Mouse (Mus musculus): ENCODE data around the gene Rnaseh2a.
A peak's percentile ranks its signal among the peaks of the same experiment; 100 is the strongest.

DNA sequence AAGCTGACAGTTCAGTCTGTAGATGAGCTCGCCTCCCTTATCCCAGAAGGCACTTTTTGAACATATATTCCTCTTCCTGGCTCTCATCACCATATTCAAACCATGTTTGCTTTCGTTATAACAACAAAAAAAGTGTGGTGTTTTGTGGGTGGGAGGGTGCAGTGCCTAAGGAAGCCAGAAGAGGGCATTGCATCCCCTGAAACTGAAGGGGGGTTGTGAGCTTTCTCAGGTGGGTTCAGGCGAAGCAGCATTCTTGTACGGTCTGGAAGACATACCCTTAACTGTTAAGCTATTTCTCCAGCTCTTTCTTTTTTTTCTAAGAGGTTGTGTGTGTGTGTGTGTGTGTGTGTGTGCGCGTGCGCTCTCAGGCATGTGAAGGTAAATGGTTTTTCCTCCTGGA is 5.9 kb upstream of the Rnaseh2a start:
- no peak for TF ChIP-seq MAFK (IDR thresholded peaks at IDR 0.05; ENCODE audit: insufficient read depth, low read depth, low read length)
- peak; percentile 45 for TF ChIP-seq ZC3H11A (IDR thresholded peaks at IDR 0.05; ENCODE audit: borderline replicate concordance, low read depth, low read length)
- TF ChIP-seq CHD2 (IDR thresholded peaks at IDR 0.05; ENCODE audit: low read depth, low read length), result 0 out of 2 replicates have a peak, but pooled peaks have one; percentile 30
- peak; percentile 60; the same call in 1 of the 2 replicates for TF ChIP-seq ZNF384 (IDR thresholded peaks at IDR 0.05; ENCODE audit: low read depth, low read length)

All from ES-E14 (cell line).